Mouse (Mus musculus): ENCODE measurements around the gene 3100002H09Rik. TPM values are rescaled to one million over a fixed set of nuclear protein-coding genes. Genes with fewer than 3 reads are reported as not detected.

3100002H09Rik gene
- total RNA-seq, 2 experiments from 2014 or later: not detected

Other genes with a start within 250 kb of the 3100002H09Rik start
- gene Pou3f1, start 46.0 kb upstream of the 3100002H09Rik start, total RNA-seq (2021): under 1 TPM in 1 of 2 experiments, not detected in 1; 0.10 TPM
- 10 to 100 TPM; 30.0 to 40.6 TPM for gene Utp11, start 82.8 kb upstream of the 3100002H09Rik start, total RNA-seq (2021)
- 1 to 10 TPM; 8.1 to 9.0 TPM for gene Fhl3, start 89.9 kb upstream of the 3100002H09Rik start, total RNA-seq (2021)
- gene Sf3a3, start 104.0 kb upstream of the 3100002H09Rik start, total RNA-seq (2021): 10 to 100 TPM; 39.3 to 39.6 TPM
- 10 to 100 TPM; 15.9 to 21.0 TPM for gene Inpp5b, start 131.0 kb upstream of the 3100002H09Rik start, total RNA-seq (2021)
- 10 to 100 TPM; 21.7 to 26.6 TPM for gene Mtf1, start 191.3 kb upstream of the 3100002H09Rik start, total RNA-seq (2021)
- 10 to 100 TPM; 47.0 to 50.6 TPM for gene Yrdc, start 239.9 kb upstream of the 3100002H09Rik start, total RNA-seq (2021)
- 10 to 100 TPM; 43.4 to 49.2 TPM for gene 1110065P20Rik, start 240.4 kb upstream of the 3100002H09Rik start, total RNA-seq (2021)